Mouse (Mus musculus) adrenal gland, adult 2 months (tissue): Measurements from ENCODE around the gene Kcnt2. TPM values are rescaled to one million over a fixed set of nuclear protein-coding genes. Genes with fewer than 3 reads are reported as not detected.

Experiments
- DNase-seq: peaks from one replicate; pipeline ENCODE4 v3.0.0; 2021
- polyA plus RNA-seq: library from polyadenylated mRNA; depleted of rRNA; stranded (reverse); fragments of >200 nt; gene quantifications from 2 replicates; pipeline ENCODE4 v1.2.3, GENCODE M21; 2012
- total RNA-seq, 2 experiments: library from RNA; stranded (reverse); gene quantifications; 2 replicates each; pipeline ENCODE4 v1.2.3; 2021

The Kcnt2 gene
- total and polyA plus RNA-seq, 3 experiments: 0.02 to 2.1 (median 1.6) TPM

- no peak for DNase-seq
Measured at GRCm38 (mm10) chr1:140378791-140379190, 132.8 kb downstream of the Kcnt2 start.

- DNase-seq: no peak
Measured at GRCm38 (mm10) chr1:140379526-140379925, 133.6 kb downstream of the Kcnt2 start.

DNA sequence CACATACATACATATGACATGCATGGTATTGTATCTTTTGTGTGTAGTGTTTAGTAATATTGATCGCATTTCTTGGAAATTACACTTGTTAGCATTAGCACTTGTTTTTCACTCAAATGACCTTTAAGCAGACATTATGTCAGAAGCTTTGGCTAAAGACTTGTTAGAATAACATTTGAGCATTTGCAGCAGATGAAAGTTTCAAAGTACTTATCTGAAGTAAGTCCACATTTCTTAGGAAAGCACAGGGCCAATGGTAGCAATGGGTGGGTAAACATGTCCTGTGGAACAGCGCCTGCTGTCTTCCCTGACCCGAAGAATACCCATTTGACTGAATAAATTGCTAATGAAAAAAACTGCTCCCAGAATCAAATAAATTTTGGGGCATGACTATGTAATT lies 135.1 kb downstream of the Kcnt2 start:
- no peak for DNase-seq

DNA sequence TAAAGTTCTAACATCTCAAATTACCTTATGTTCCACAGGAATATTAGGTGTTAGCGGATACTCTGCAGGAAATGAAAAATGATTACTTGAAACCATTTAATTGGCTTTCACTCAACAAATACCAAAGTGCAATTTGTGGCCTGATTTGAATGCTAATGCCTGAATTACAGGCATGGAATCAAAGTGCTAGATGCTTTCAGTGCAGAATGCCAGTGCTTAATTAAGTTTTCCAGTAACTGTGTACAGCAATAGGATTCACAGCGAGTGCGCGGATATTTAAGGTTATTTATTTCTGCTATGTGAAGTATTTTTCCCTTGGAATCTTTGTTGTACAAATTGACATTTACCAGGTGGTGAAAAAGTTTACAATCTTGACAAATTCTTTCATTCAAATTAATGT lies 144.3 kb downstream of the Kcnt2 start:
- no peak for DNase-seq

- DNase-seq: no peak
Measured at GRCm38 (mm10) chr1:140397756-140398155, 151.8 kb downstream of the Kcnt2 start.

DNA sequence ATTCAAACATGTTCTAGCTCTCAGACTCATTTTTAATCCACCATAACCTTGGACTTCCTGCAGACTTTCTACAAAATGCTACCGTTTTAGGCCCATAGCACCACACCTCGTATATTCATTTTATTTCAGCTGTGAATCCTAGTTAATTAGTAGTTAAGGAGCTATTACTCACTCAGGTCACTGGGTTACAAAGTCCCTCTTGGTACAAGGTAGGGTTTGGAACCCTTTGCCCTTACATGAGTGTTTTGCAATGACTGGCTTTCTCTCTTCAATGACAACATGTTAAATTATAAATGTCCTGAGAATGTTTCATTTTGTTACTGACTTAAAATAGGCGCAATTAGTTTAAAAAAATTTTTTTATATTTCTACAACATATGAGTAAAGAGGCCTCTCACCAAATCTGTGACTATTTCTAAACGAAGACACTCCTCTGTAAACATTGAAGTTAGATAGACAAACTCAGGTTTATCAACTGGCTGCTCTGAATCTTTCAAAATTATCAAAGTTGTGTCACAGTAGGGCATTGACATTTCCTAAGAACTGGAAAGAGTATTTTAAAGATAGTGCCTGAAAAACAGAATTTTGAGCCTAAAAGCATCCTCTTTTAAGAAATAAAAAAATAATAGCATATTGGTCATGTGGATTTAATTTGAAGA lies 160.8 kb downstream of the Kcnt2 start:
- no peak for DNase-seq

- no peak for DNase-seq
Measured at GRCm38 (mm10) chr1:140415761-140416160, 169.8 kb downstream of the Kcnt2 start.

DNA sequence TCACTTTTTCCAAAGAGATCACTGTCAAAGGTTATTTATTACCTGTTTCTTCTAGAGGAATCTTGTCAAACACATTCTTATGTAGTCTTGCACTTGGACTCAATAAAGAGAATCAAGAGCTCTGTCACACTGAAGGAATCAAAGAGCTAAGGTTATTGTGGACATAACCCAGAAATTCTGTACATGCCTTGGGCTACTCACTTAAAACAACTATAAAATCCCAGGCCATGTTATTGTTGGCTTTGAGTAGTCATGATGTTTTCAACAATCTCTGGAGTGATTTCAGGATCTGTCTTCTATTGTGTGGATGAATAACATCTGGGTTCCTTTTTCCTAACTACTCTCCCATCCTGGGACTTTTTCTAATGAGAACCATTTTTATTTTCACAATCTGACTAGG lies 177.0 kb downstream of the Kcnt2 start:
- DNase-seq: no peak

- no peak for DNase-seq
Measured at GRCm38 (mm10) chr1:140429284-140429850, 183.4 kb downstream of the Kcnt2 start.

DNA sequence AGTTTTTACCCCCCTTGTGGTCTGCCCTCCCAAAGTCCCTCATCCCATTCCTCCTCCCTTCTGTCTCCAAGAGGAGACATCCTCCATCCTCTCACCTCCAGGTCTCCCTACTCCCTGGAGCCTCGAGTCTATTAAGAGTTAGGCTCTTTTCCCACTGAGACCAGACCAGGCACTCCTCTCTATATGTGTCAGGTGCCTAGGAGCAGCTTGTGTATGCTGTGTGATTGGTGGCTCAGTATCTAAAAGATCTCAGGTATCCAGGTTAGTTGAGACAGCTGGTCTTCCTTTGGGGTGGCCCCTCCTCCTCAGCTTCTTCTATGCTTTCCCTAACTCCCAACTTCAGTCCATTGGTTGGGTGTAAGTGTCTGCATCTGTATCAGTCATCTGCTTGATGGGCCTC lies 186.1 kb downstream of the Kcnt2 start:
- no peak for DNase-seq

- no peak for DNase-seq
Measured at GRCm38 (mm10) chr1:140434791-140435190, 188.8 kb downstream of the Kcnt2 start.

DNA sequence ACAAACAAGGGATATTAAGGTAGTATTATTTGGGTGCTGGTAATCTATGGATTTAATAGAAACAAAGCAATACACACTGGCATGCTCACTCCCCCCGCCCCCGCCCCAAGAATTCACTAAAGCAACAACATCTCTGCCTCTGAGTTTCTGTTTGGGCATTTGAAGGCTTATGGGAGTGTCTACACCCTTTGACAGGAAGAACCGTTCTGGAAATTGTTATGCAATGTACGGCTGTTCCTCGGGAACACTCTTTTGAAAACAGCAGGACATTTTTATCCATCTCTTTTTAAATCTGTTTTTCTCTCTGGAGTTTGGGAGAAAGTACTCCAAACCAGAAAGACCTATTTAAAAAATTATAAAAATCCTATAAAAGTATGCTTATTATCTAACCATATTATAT lies 192.2 kb downstream of the Kcnt2 start:
- no peak for DNase-seq

- DNase-seq: no peak
Measured at GRCm38 (mm10) chr1:140443904-140444303, 197.9 kb downstream of the Kcnt2 start.

DNA sequence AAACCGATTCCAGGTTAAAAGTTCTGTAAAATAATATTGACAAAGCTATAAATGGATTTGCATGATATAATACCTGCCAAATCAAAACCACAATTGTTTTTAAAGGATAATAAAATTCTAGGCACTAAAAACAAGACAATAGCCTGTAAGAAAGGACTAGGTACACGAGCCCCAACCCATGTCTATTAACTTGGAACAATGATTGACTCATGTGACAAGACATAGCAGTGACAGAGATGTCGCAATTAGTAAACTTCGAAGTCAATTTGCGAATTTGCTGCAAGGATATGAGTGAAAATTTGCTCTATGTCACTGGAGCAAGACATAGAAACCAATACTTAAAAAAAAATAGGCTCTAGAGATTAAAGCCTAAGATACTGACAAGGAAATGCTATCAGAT lies 198.4 kb downstream of the Kcnt2 start:
- DNase-seq: no peak

- DNase-seq: no peak
Measured at GRCm38 (mm10) chr1:140451461-140451860, 205.5 kb downstream of the Kcnt2 start.

DNA sequence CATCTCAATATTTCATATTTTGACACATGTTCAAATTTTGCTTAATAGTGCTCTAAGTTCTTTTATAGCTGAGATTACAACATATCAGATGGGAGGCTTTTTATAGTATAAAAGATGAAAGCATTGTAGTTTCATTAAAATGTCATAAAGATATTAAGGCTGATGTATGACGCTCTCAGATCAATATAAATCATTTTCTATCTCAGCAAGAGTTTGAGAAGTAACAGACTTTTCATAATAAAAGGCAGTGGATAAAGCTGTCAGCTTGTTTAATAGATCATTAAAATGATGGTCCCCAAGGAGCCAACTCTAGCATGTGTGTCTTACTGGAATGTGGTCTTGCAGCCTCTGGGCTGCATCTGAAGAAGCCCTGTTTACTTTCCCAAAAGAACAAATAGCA lies 206.0 kb downstream of the Kcnt2 start:
- no peak for DNase-seq

DNA sequence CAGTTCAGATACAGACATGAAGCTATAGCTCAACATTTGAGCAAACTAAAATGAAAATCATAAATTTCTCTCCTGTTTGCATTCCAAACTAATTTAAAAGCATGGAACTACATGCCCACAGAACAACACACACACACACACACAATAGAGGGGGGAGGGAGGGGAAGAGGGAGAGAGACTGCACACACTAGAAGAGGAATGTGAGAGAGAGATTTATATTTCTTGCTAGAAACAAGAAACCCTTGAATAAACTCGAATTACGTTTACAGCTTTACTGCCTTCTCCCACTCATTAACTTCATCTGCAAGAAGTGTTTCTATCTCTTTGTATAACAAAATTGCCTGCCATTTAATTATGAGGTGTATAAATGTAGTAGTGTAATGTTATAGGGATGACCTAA lies 209.9 kb downstream of the Kcnt2 start:
- DNase-seq: no peak

GRCm38 (mm10) chr1:140456873-140457272 lies 210.9 kb downstream of the Kcnt2 start:
- DNase-seq: no peak

GRCm38 (mm10) chr1:140468315-140468714 lies 222.4 kb downstream of the Kcnt2 start:
- DNase-seq: no peak

DNA sequence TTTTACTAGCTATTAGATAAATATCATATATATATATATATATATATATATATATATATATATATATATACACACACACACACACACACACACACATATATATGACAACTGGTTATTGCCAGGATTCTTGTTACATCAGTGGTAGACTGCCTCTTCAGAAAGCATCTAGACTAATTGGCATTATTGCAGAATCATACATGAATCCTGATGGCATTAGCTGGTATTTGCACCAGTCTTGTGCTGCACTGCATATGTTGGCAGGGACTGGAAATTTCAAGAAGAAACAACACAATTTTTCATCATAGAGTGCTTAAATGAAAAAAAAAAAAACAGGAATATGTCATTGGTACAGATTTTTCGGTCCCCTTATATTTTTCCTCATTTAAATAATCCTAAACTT lies 223.6 kb downstream of the Kcnt2 start:
- no peak for DNase-seq

DNA sequence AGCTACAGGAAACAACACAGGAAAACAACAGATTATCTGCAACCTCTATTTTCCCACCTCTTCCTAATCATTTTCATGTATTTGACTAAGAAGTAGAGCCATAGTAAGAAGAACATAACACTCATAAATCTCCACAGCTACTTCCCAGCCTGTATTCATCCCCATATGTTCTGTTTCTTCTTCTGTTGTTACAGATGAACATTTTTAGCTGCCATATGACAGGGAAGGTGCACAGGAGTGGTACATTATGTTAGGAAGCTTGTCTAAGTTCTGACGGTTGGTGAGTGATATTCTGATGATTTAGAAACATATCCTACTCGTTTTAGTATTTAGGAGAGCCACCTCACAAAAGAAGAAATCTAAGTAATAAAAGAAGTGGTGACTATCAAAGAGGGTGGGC lies 231.0 kb downstream of the Kcnt2 start:
- no peak for DNase-seq

- no peak for DNase-seq
Measured at GRCm38 (mm10) chr1:140484016-140484415, 238.1 kb downstream of the Kcnt2 start.

DNA sequence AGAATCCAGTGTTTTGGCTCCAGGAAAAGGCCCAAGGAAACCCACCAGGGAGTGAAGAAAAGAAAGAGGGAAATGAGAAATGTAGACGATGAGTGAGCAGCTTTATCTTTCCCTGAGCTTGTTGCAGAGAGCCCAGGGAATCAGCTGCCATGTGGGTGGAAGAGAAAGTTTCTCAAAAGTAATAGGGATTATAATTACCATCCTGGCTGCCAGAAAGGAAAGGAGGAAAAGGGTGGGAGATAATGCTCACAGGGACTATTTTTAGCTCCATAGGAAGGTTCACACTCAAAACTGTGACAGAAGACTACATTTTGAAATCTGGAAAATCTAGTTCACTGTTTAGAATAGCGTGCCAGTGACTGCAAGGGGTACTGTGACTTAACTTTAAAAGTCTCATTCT lies 243.9 kb downstream of the Kcnt2 start:
- DNase-seq: no peak

DNA sequence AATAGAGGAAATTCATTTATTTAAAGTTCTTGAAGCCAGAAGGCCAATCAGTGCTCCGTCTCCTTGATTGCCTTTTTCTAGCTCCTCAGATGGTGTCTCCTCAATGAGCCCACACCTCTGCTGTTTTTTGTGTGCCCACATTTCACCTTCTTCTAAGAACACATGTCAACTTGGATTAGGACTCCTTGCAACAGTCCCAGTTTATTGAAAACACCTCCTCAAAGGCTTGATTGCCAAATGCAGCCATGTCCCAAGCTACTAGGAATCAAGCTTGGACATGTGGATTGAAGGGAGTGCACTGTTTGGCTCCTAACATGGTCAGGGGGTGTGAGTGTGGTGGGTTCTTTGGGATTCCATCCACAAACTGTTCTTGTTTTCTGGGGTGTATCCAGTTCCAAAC lies 245.4 kb downstream of the Kcnt2 start:
- DNase-seq: no peak
